Mouse (Mus musculus): ENCODE results near the gene Chrna10. TPM values are rescaled to one million over a fixed set of nuclear protein-coding genes. Genes with fewer than 3 reads are reported as not detected.

The Chrna10 gene
- polyA plus RNA-seq (2015; fragmentation: Nextera tagmentation; extraction: Ambion mirVana): not detected in 2 replicates

GRCm38 (mm10) chr7:102116579-102117331, at the start of gene Chrna10:
Chrna10 (minus strand) TSS chr7:102116828.
- no peak for ATAC-seq (ENCODE audit: low read depth)
- Histone ChIP-seq H3K27ac (no peak within 1 kb of the TSS), H3K4me1 (replicated peaks) (peaks cover 7% of the 10 kb centered on the region; the same call in 1 of the 2 replicates), H3K4me2 (no peak within 1 kb of the TSS), H3K4me3 (replicated peaks) (no peak within 1 kb of the TSS), H3K9ac (no peak within 1 kb of the TSS), H3K9me3 (replicated peaks) (no peaks in the 10 kb centered on the region), H3K27me3 (no peaks in the 10 kb centered on the region), H3K36me3 (peaks cover 38% of the 10 kb centered on the region)
- no peak for DNase-seq
- 43% methylated on average over 7 of the region's 7 CpGs for WGBS (ENCODE audit: insufficient replicate concordance)

GRCm38 (mm10) chr7:102153691-102154090, 37.1 kb upstream of the Chrna10 start:
- Histone ChIP-seq H3K9me3 (replicated peaks) (no peaks in the 10 kb centered on the region), H3K27ac (no peak overlapping the region), H3K9ac (no peak overlapping the region), H3K4me3 (replicated peaks) (no peak overlapping the region), H3K4me2 (no peak overlapping the region), H3K4me1 (replicated peaks) (no peaks in the 10 kb centered on the region), H3K36me3 (peaks cover 57% of the 10 kb centered on the region), H3K27me3 (no peaks in the 10 kb centered on the region)
- DNase-seq: no peak
- no peak for ATAC-seq (ENCODE audit: low read depth)
- 82% methylated on average over 5 of the region's 5 CpGs for WGBS (ENCODE audit: insufficient replicate concordance)

GRCm38 (mm10) chr7:102137898-102138297, 21.3 kb upstream of the Chrna10 start:
- Histone ChIP-seq H3K27me3 (no peaks in the 10 kb centered on the region), H3K4me2 (no peak overlapping the region), H3K4me3 (replicated peaks) (no peak overlapping the region), H3K9me3 (replicated peaks) (no peaks in the 10 kb centered on the region), H3K4me1 (replicated peaks) (no peaks in the 10 kb centered on the region), H3K9ac (no peak overlapping the region), H3K36me3 (peaks cover 81% of the 10 kb centered on the region), H3K27ac (no peak overlapping the region)
- ATAC-seq (ENCODE audit: low read depth) (no peak), DNase-seq (no peak)
- WGBS (ENCODE audit: insufficient replicate concordance): 92% methylated on average over 5 of the region's 5 CpGs

- ATAC-seq (ENCODE audit: low read depth): no peak
- H3K9ac ChIP-seq: no peak overlapping the region
- H3K27ac ChIP-seq: no peak overlapping the region
- H3K36me3 ChIP-seq: peaks cover 83% of the 10 kb centered on the region
- H3K27me3 ChIP-seq: no peaks in the 10 kb centered on the region
- peak; percentile 37 for DNase-seq
- no peak overlapping the region for H3K4me3 ChIP-seq (replicated peaks)
- H3K9me3 ChIP-seq (replicated peaks): no peaks in the 10 kb centered on the region
- WGBS (ENCODE audit: insufficient replicate concordance): 66% methylated on average over 1 of the region's 1 CpGs
- no peak overlapping the region for H3K4me2 ChIP-seq
- H3K4me1 ChIP-seq (replicated peaks): no peaks in the 10 kb centered on the region
Observed at GRCm38 (mm10) chr7:102137464-102137863, 20.8 kb upstream of the Chrna10 start.

- peaks cover 82% of the 10 kb centered on the region for H3K36me3 ChIP-seq
Observed at GRCm38 (mm10) chr7:102132395-102132794, 15.8 kb upstream of the Chrna10 start.

GRCm38 (mm10) chr7:102120326-102120725, 3.7 kb upstream of the Chrna10 start:
- no peak overlapping the region for H3K27ac ChIP-seq
- no peaks in the 10 kb centered on the region for H3K4me1 ChIP-seq (replicated peaks)
- no peak overlapping the region for H3K4me2 ChIP-seq
- 84% methylated on average over 10 of the region's 10 CpGs for whole genome bisulfite sequencing (ENCODE audit: insufficient replicate concordance)
- DNase-seq (no peak), ATAC-seq (ENCODE audit: low read depth) (no peak)
- no peaks in the 10 kb centered on the region for H3K27me3 ChIP-seq
- H3K36me3 ChIP-seq: peaks cover 74% of the 10 kb centered on the region
- no peak overlapping the region for H3K4me3 ChIP-seq (replicated peaks)
- H3K9ac ChIP-seq: no peak overlapping the region
- no peaks in the 10 kb centered on the region for H3K9me3 ChIP-seq (replicated peaks)

More at GRCm38 (mm10) chr7:102132395-102132794, 15.8 kb upstream of the Chrna10 start:
- ATAC-seq (ENCODE audit: low read depth): no peak
- 90% methylated on average over 4 of the region's 4 CpGs for WGBS (ENCODE audit: insufficient replicate concordance)
- no peak overlapping the region for H3K4me2 ChIP-seq
- H3K27me3 ChIP-seq: no peaks in the 10 kb centered on the region
- H3K4me3 ChIP-seq (replicated peaks): no peak overlapping the region
- H3K4me1 ChIP-seq (replicated peaks): no peaks in the 10 kb centered on the region
- DNase-seq: no peak
- no peak overlapping the region for H3K27ac ChIP-seq
- H3K9me3 ChIP-seq (replicated peaks): no peaks in the 10 kb centered on the region
- no peak overlapping the region for H3K9ac ChIP-seq

GRCm38 (mm10) chr7:102117382-102117781, 754 bp upstream of the Chrna10 start:
- H3K9me3 ChIP-seq (replicated peaks): no peaks in the 10 kb centered on the region
- H3K4me3 ChIP-seq (replicated peaks): no peak overlapping the region
- ATAC-seq (ENCODE audit: low read depth): no peak
- peaks cover 7% of the 10 kb centered on the region; the same call in 1 of the 2 replicates for H3K4me1 ChIP-seq (replicated peaks)
- no peak for DNase-seq
- no peak overlapping the region for H3K9ac ChIP-seq
- H3K4me2 ChIP-seq: no peak overlapping the region
- 70% methylated on average over 6 of the region's 6 CpGs for WGBS (ENCODE audit: insufficient replicate concordance)
- no peaks in the 10 kb centered on the region for H3K27me3 ChIP-seq
- H3K36me3 ChIP-seq: peaks cover 44% of the 10 kb centered on the region
- H3K27ac ChIP-seq: no peak overlapping the region

GRCm38 (mm10) chr7:102113151-102113729, 3.4 kb downstream of the Chrna10 start:
- Histone ChIP-seq H3K4me2 (no peak overlapping the region), H3K9ac (no peak overlapping the region), H3K27me3 (no peaks in the 10 kb centered on the region), H3K4me1 (replicated peaks) (peaks cover 7% of the 10 kb centered on the region; the same call in 1 of the 2 replicates), H3K27ac (no peak overlapping the region), H3K36me3 (peaks cover 4% of the 10 kb centered on the region; the same call in 1 of the 2 replicates), H3K4me3 (replicated peaks) (no peak overlapping the region), H3K9me3 (replicated peaks) (no peaks in the 10 kb centered on the region)
- WGBS (ENCODE audit: insufficient replicate concordance): 73% methylated on average over 45 of the region's 45 CpGs
- DNase-seq (no peak), ATAC-seq (ENCODE audit: low read depth) (no peak)

- Histone ChIP-seq H3K4me2 (no peak overlapping the region), H3K4me3 (replicated peaks) (no peak overlapping the region), H3K27ac (no peak overlapping the region; the same call in 1 of the 2 replicates), H3K36me3 (no peaks in the 10 kb centered on the region), H3K4me1 (replicated peaks) (peaks cover 11% of the 10 kb centered on the region), H3K9me3 (replicated peaks) (no peaks in the 10 kb centered on the region), H3K27me3 (no peaks in the 10 kb centered on the region), H3K9ac (no peak overlapping the region)
- DNase-seq (no peak), ATAC-seq (ENCODE audit: low read depth) (no peak)
- WGBS (ENCODE audit: insufficient replicate concordance): 59% methylated on average over 4 of the region's 4 CpGs
Observed at GRCm38 (mm10) chr7:102109746-102110145, 6.9 kb downstream of the Chrna10 start.

GRCm38 (mm10) chr7:102109171-102109570, 7.5 kb downstream of the Chrna10 start, which contains the start of gene Art5:
Art5 (minus strand) TSS chr7:102109489.
- Histone ChIP-seq H3K27ac (no peak within 1 kb of the TSS; the same call in 1 of the 2 replicates), H3K27me3 (no peaks in the 10 kb centered on the region), H3K9me3 (replicated peaks) (no peaks in the 10 kb centered on the region), H3K4me2 (no peak within 1 kb of the TSS), H3K36me3 (no peaks in the 10 kb centered on the region), H3K4me3 (replicated peaks) (no peak within 1 kb of the TSS), H3K4me1 (replicated peaks) (peaks cover 13% of the 10 kb centered on the region), H3K9ac (no peak within 1 kb of the TSS)
- DNase-seq (no peak), ATAC-seq (ENCODE audit: low read depth) (no peak)
- WGBS (ENCODE audit: insufficient replicate concordance): 71% methylated on average over 7 of the region's 7 CpGs

- H3K27me3 ChIP-seq: no peaks in the 10 kb centered on the region
- 63% methylated on average over 1 of the region's 1 CpGs for WGBS (ENCODE audit: insufficient replicate concordance)
- H3K4me2 ChIP-seq: no peak overlapping the region
- H3K9ac ChIP-seq: no peak overlapping the region
- no peak overlapping the region for H3K4me3 ChIP-seq (replicated peaks)
- H3K4me1 ChIP-seq (replicated peaks): peaks cover 15% of the 10 kb centered on the region
- H3K9me3 ChIP-seq (replicated peaks): no peaks in the 10 kb centered on the region
- H3K36me3 ChIP-seq: no peaks in the 10 kb centered on the region
- no peak overlapping the region for H3K27ac ChIP-seq
- DNase-seq (no peak), ATAC-seq (ENCODE audit: low read depth) (no peak)
Observed at GRCm38 (mm10) chr7:102108206-102108605, 8.4 kb downstream of the Chrna10 start.
